Mouse (Mus musculus) olfactory bulb, adult 2 months (tissue): ENCODE measurements around the gene Ddx17.

Experiments
- CTCF ChIP-seq: fragments of 200-500 bp; IDR thresholded peaks from 2 replicates; pipeline ENCODE4 v1.5.1; 2012; ENCODE audit warnings: low read depth, mild to moderate bottlenecking, low read length, moderate library complexity; ENCODE audit not compliant: insufficient read depth
- POLR2A ChIP-seq: fragments of 200-500 bp; IDR thresholded peaks from 2 replicates; pipeline ENCODE4 v1.6.1; 2012; ENCODE audit warnings: mild to moderate bottlenecking, low read depth, low read length, moderate library complexity; ENCODE audit not compliant: insufficient read depth

GRCm38 (mm10) chr15:79518571-79518970, 28.0 kb downstream of the Ddx17 start:
- no peak for TF ChIP-seq CTCF
- no peak for TF ChIP-seq POLR2A
